Mouse (Mus musculus): ENCODE results near the gene G6pc3. TPM values are rescaled to one million over a fixed set of nuclear protein-coding genes. Genes with fewer than 3 reads are reported as not detected.

G6pc3 gene
- total RNA-seq, 2 experiments from 2014 or later: 67.9 to 68.2 TPM

- DNase-seq (ENCODE audit: low spot score in 2 of 2): no peak
Observed at GRCm38 (mm10) chr11:102186235-102186634, 3.2 kb upstream of the G6pc3 start.

GRCm38 (mm10) chr11:102188980-102189379, 440 bp upstream of the G6pc3 start:
- DNase-seq (ENCODE audit: low spot score in 2 of 2): no peak

- DNase-seq (ENCODE audit: low spot score in 2 of 2): no peak
Observed at GRCm38 (mm10) chr11:102190848-102191247, 1.4 kb downstream of the G6pc3 start.

GRCm38 (mm10) chr11:102193657-102194440, 4.4 kb downstream of the G6pc3 start:
- no peak for DNase-seq (ENCODE audit: low spot score in 2 of 2)

- DNase-seq (ENCODE audit: low spot score in 2 of 2): peak; percentile 53 to 60
Observed at GRCm38 (mm10) chr11:102196018-102196797, 6.8 kb downstream of the G6pc3 start.

- DNase-seq (ENCODE audit: low spot score in 2 of 2): no peak
Observed at GRCm38 (mm10) chr11:102198245-102198644, 8.8 kb downstream of the G6pc3 start.

GRCm38 (mm10) chr11:102199856-102200255, 10.4 kb downstream of the G6pc3 start:
- no peak for DNase-seq (ENCODE audit: low spot score in 2 of 2)

- peak; percentile 64 to 80 for DNase-seq (ENCODE audit: low spot score in 2 of 2)
Observed at GRCm38 (mm10) chr11:102201408-102201821, 12.0 kb downstream of the G6pc3 start.

GRCm38 (mm10) chr11:102206481-102206880, 17.1 kb downstream of the G6pc3 start:
- no peak for DNase-seq (ENCODE audit: low spot score in 2 of 2)

GRCm38 (mm10) chr11:102207825-102208777, 18.7 kb downstream of the G6pc3 start:
- DNase-seq (ENCODE audit: low spot score in 2 of 2): no peak

GRCm38 (mm10) chr11:102208846-102209245, 19.4 kb downstream of the G6pc3 start:
- DNase-seq (ENCODE audit: low spot score in 2 of 2): no peak

GRCm38 (mm10) chr11:102209742-102210141, 20.3 kb downstream of the G6pc3 start:
- DNase-seq (ENCODE audit: low spot score in 2 of 2): no peak

- DNase-seq (ENCODE audit: low spot score in 2 of 2): no peak
Observed at GRCm38 (mm10) chr11:102210185-102210584, 20.8 kb downstream of the G6pc3 start.

GRCm38 (mm10) chr11:102211011-102211410, 21.6 kb downstream of the G6pc3 start:
- no peak for DNase-seq (ENCODE audit: low spot score in 2 of 2)

- no peak for DNase-seq (ENCODE audit: low spot score in 2 of 2)
Observed at GRCm38 (mm10) chr11:102211936-102212341, 22.5 kb downstream of the G6pc3 start.

- DNase-seq (ENCODE audit: low spot score in 2 of 2): no peak
Observed at GRCm38 (mm10) chr11:102214430-102215156, 25.2 kb downstream of the G6pc3 start.

- DNase-seq (ENCODE audit: low spot score in 2 of 2): no peak
Observed at GRCm38 (mm10) chr11:102215511-102215910, 26.1 kb downstream of the G6pc3 start.

- peak; percentile 64 to 67 for DNase-seq (ENCODE audit: low spot score in 2 of 2)
Observed at GRCm38 (mm10) chr11:102216056-102216885, 26.9 kb downstream of the G6pc3 start.

- DNase-seq (ENCODE audit: low spot score in 2 of 2): no peak
Observed at GRCm38 (mm10) chr11:102216886-102217240, 27.4 kb downstream of the G6pc3 start.

- no peak for DNase-seq (ENCODE audit: low spot score in 2 of 2)
Observed at GRCm38 (mm10) chr11:102217396-102217795, 28.0 kb downstream of the G6pc3 start.

Data from left cerebral cortex, adult 18-20 months (tissue).